Mouse (Mus musculus) large intestine, adult 2 months (tissue): ENCODE measurements around the gene Cdc37l1. TPM values are rescaled to one million over a fixed set of nuclear protein-coding genes. Genes with fewer than 3 reads are reported as not detected.

ENCODE experiments used
- DNase-seq: peaks from one replicate; pipeline ENCODE4 v3.0.0-alpha.2; 2012; ENCODE audit warnings: low read depth, low spot score
- WGBS: fragments of 180-500 bp; shearing (Covaris S2); methylation state at CpG from one replicate; pipeline ENCODE4 v1.1.7; 2018; 5-methylcytosine and 5-hydroxymethylcytosine counted together
- polyA plus RNA-seq: library from polyadenylated mRNA; depleted of rRNA; stranded (reverse); fragments of >200 nt; gene quantifications from 2 replicates; pipeline ENCODE4 v1.2.3, GENCODE M21; 2012; rRNA removed

Gene Cdc37l1
- polyA plus RNA-seq, result 5.3 and 7.6 TPM in 2 replicates

DNA sequence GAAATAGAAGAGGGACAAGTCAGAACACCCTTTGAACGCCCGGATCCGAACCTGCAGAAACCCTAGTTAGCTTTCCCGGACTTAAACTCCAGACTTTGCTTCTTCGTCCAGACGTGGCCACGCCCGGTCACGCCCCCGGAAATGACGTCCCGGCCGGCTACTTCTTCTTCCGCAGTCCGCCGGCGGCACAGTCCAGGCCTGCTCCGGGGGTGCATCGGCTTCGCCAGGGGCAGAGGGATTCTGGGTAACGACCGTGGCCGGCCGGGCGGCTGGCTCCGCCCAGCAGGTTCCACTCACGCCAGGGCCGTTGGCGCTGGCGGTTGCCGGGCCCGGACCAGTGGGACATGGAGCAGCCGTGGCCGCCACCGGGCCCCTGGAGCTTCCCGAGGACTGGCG, at the start of gene Cdc37l1:
Gene Cdc37l1 (plus strand): TSS at position 159 of the 396 bp plus-strand sequence.
- under 1% methylated on average over 37 of the region's 37 CpGs for WGBS
- peak; percentile 91 for DNase-seq

DNA sequence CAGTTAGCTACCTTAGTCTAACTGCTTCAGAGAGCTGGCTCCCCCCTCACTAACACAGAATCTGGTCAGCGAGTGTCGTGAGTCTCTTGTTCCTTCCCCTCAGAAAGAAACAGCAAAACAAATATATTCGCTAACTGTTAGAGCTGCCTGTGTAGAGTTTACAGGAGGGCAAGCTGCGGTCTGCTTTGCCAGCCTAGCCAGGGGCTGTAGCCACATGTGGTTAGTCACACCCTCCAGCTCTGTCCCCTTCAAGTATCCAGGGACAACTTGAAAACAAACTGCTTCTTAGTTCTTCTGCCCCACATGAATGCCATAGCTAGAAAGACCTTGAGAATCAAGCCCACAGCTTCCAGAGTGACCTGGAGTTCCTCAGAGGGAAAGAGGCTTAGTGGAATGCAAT, 48.9 kb upstream of the Cdc37l1 start:
- 51% methylated on average over 4 of the region's 4 CpGs for WGBS
- DNase-seq, result no peak

DNA sequence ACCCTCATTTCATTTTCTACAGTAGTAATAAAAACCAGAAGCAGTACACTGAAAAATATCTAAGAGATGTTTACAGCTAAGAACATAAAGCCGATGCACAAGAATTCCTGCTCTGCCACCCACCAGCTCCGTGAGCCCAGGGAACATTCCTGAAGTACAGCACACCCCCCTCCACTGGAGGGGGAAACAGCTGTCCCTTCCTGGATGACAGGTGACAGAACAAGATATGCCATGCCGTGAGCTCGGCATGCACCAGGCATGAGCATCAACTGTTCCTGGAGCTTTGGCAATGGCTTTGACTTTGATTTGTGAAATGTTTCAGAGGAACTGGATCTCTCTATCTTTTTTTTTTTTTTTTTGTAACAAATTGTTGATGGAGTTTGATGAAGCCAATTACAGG, 43.4 kb upstream of the Cdc37l1 start:
- no peak for DNase-seq
- 37% methylated on average over 4 of the region's 4 CpGs for WGBS

DNA sequence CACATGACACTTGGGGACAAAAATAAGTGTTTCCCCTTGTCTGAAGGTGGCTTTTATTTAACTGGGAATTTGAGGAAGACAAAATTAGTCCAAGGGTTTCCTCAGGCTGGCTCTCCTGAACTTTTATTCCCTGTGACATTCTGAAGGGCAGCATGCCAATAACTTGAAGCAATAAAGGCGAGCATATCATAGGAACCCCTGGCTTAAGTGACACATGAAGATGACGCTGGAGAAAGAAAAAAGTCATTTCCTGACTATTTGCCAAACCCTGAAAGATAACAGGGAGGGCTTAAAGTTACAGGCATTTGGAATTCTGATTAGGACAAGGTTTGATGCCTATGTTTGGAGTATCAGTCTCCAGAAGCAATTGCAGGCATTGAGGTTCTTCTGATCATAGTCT, 42.8 kb upstream of the Cdc37l1 start:
- no peak for DNase-seq
- 8% methylated on average over 2 of the region's 2 CpGs for WGBS

DNA sequence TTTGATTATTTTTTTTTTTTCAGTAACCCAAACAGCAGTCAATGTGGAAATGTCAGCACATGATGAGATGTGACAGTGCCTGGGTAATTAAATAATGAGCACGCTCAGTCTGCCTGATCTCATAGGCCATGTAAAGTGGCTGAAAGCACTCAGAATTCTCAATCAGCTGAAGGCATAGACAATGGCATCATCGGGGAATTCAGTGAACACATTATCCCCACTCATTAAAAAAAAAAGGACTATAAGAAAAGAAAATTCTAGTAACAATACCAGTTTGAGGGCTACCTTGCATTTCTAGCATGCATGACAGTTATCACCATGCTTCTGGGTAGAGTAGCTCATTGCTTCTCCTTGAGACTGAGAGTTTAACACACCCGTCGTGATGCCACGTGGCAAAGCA, 38.9 kb upstream of the Cdc37l1 start:
- DNase-seq, result no peak
- WGBS, result 88% methylated on average over 5 of the region's 5 CpGs

DNA sequence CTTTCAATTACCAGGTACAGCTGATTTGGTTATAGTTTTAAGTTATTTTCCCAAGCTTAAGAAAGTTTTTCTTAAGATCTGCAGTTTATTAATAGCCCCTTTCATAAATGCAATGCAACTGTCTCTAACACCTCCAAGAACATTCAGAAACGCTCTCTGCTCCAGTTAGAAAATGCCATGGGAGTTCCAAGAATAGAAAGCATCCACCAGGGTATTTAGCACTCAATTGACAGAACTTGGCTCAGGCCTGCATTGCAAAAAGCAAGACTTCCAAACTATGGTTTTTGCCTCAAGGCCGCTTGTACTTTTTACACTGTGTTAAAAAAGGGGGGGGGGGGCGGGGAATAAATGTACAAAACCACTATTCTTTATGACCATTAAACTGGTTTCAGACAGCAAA, 27.0 kb upstream of the Cdc37l1 start:
- WGBS, result 75% methylated on average over 3 of the region's 3 CpGs

DNA sequence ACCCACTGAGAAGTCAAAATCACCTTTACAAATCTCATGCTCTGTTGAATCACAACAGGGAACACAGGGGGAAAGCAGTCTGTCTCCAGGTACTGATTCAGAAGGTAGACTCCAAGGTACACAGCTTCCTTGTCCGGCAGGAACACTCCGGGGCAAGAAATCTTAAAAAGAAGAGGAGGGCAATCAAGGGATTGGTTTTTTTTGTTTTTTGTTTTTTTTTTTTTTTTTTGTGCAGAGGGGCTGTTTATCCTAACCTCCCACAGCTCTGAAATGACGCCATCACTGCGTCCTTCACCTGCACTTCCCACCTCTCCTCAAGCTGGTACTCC, 26.7 kb upstream of the Cdc37l1 start:
- 4% methylated on average over 4 of the region's 4 CpGs for WGBS
- DNase-seq, result no peak

More for the DNA sequence above, 27.0 kb upstream of the Cdc37l1 start:
- DNase-seq, result no peak

DNA sequence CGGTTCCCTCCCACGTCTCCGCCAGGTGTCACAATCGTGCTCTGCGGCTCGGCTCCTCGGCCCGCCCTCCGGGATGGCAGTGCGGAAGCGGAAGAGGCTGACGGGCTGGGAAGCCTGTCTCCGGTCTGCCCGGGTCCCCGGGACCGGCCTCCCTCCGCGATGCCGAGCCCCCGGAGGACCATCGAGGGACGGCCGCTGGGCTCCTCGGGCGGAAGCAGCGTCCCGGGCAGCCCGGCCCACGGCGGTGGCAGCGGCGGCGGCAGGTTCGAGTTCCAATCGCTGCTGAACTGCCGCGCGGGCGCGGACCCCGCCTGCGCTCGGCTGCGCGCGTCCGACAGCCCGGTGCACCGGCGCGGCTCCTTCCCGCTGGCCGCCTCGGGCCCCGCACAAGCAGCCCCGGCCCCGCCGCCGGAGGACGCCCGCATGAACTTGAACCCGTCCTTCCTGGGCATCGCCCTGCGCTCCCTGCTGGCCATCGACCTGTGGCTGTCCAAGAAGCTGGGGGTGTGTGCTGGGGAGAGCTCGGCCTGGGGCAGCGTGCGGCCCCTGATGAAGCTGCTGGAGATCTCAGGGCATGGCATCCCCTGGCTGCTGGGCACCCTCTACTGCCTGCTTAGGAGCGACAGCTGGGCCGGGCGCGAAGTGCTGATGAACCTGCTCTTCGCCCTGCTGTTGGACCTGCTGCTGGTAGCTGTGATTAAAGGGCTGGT, 26.2 kb upstream of the Cdc37l1 start, which contains the start of gene Plpp6:
Gene Plpp6 (plus strand): TSS at position 112 of the 710 bp plus-strand sequence.
- WGBS, result under 1% methylated on average over 73 of the region's 73 CpGs
- peak; percentile 58 for DNase-seq

DNA sequence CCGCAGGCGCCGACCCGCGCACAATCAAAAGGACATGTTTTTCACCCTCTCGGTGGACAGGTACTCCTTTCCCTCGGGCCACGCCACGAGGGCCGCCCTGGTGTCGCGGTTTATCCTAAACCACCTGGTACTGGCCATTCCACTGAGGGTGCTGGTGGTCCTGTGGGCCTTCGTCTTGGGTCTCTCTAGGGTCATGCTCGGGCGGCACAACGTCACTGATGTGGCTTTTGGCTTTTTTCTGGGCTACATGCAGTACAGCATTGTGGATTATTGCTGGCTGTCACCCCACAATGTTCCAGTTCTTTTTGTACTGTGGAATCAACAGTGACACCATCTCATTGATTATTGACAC, 25.6 kb upstream of the Cdc37l1 start:
- no peak for DNase-seq
- WGBS, result 4% methylated on average over 16 of the region's 16 CpGs

DNA sequence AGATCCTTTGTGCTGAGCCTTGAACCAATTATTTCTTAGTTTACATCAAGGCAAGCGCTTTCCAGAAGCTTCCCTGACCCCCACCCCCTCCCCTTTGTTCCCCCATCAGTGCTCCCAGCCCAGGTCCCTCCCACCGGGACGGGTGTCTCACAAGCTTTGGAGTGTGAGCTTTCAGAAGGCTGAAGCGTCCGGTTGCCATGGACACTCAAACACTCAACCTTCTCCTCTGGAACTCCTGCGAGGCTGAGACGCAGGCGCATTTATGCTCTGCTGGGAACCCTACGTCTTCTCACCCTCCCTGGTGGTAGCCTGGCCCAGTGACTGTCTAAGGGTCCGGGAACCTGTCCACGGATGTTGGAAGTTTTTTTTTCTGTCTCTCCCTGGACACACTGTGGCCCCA, 22.5 kb upstream of the Cdc37l1 start, which contains the start of gene 4430402I18Rik:
Gene 4430402I18Rik (minus strand): TSS at position 149 of the 400 bp plus-strand sequence.
- whole genome bisulfite sequencing, result 65% methylated on average over 11 of the region's 11 CpGs
- no peak for DNase-seq

DNA sequence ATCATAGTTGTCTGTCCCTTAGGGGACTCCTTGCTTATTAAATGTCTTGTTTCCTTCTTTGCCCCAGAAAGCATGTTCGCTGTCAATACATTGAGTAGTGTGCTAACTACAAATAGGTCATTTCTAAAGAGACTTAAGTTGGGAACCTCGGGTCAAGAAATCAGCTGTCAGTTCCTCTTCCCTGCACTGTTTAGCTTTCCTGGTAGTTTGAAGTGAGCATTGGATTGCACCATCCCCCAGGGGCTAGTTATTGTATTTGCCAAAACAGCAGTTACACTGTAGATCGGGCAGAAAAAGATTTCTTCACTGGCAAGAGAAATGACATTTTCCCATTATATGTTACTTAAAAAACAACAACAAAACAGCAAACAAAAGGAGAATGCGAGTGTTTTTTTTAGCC, 22.0 kb upstream of the Cdc37l1 start:
- WGBS, result 76% methylated on average over 4 of the region's 4 CpGs
- no peak for DNase-seq

DNA sequence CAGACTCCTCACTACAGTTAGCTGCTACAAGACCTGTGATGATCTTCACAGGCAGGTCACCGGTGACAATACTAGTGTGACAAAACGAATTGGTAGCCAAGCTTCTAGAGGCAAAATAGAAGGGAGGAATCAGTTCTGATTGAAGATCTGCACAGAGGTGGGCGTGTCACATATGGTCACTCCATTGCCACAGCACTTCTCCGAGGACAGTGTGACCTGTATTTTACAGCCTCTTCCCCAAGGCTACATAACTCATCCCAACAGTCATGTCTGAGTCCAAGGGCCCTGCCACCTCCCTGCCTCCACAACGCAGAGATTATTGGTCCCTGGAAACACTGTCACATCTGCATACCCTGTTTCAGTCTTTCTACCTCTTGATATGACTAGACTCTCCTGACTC, 20.9 kb upstream of the Cdc37l1 start:
- 84% methylated on average over 5 of the region's 5 CpGs for WGBS
- DNase-seq, result no peak

DNA sequence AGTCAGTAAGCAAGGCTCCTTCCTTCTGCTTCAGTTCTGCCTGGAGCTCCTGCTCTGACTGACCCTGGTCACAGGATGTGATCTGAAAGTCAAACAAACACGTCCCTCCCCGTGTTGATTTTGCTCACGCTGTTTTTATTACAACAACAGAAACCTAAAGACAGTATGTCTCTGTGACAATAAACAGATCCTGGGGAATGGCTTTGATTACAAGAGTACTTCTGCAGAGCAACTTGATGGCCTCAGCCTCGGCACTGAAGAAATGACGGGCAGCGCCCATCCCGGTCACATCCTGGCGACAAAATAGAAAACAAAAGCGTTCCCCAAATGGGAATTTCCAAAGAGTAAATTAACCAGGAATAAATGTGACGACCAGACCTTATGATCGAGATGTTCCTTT, 19.9 kb upstream of the Cdc37l1 start:
- no peak for DNase-seq
- WGBS, result 55% methylated on average over 11 of the region's 11 CpGs

DNA sequence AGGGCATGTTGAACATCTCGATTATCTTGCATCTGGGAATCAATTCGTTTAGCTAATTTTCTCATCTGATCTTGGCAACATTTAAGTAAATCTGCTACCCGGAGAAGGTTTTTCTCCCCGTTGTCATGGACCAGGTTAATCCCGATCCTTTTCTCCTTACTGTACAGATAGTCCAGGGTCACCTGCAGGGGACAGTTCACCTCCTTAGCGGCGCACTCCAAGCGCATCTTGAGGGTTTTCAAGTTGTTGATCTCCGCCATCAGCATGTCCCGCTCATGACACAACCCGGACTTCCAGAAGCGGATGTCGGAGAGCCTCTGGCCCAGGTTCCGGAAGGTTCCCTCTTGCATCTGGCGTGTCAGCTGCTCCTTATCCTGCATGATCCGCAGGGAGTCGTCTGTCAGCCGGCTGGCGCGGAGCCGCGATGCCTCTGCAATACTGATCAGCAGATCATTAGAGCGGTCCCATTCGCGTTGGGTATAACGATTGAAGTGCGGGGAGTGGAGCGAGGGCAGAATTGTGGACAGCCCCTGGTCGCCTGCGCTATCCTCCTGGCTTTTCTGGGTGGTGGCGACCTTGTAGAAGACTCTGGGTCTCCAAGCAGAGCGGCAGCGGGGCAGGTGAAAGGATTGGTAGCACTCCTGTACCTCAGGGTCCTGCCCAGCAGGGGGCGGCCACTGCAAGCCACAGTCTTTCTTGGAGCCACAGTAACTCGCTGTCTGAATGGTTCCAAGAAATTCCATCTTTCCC, 15.1 kb upstream of the Cdc37l1 start:
- DNase-seq, result peak; percentile 35
- WGBS, result 19% methylated on average over 35 of the region's 35 CpGs

DNA sequence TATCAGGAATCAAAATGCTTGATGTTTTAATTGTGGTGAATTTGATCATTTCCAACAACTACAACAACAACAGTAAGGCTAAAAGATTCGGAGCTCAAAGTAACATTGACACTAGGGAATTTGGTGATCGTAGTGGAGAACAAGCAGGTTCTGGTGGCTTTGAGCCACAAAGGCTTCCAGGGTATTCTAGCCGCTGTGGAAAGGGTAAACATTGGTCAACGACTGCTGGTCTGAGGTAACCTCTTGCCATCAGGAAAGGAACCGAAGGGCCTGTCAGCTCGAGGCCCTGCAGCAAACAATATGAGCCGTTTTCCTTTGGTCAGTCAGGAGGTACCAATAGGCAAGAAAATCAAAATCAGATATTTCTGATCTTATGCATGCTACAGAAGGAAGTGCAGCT, 7.5 kb upstream of the Cdc37l1 start:
- 51% methylated on average over 7 of the region's 7 CpGs for WGBS

DNA sequence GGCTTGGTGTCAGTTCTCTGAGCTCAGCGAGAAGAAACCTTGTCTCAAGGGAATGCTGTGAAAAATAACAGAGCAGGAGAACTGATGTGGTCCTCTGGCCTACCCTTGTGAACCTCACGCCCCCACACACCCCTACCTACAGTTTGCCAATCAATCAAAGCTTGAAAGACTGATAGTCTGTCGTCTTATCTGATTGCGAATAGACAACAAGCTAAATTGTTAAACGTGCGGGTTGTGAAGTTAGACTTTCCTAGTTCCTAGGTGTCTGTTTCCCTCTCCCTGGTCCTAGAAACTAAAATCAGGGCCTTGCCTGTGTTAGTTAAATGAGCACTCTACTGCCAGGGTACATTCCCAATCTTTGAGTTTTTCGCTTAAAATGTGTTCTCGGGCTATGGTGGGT, 637 bp upstream of the Cdc37l1 start:
- WGBS, result 66% methylated on average over 8 of the region's 8 CpGs
- DNase-seq, result no peak

More for the DNA sequence above, 7.5 kb upstream of the Cdc37l1 start:
- DNase-seq, result no peak

DNA sequence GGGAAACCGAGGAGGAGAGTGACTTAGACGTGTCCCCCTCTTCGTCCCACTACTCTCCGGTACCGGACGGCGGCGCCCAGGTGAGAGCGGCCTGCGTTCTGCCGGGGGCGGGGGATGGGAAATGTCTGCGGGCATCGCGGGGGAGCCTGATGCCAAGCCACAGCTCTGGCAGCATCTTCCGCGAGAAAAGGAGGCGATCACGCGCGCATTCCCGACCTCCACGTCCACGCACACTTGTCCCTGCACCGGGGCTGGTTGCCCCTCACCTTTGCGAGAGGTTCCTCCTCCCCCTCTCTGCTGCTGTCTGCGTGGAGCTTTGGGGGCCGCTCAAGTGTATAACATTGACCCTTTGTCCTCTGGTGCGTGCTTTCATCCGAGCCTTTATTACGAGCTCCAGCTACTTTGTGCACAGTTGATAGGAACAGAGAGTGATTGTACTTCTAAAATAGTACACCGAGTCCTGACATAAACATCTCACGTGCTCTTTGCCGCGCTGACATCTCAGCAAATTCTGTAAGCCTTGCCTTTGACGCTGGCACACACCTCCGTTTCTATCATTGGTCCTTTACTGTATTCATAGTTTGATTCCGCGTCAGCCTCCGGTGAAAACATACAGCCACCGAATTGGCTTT, 554 bp downstream of the Cdc37l1 start:
- under 1% methylated on average over 41 of the region's 41 CpGs for WGBS
- peak; percentile 19 for DNase-seq

DNA sequence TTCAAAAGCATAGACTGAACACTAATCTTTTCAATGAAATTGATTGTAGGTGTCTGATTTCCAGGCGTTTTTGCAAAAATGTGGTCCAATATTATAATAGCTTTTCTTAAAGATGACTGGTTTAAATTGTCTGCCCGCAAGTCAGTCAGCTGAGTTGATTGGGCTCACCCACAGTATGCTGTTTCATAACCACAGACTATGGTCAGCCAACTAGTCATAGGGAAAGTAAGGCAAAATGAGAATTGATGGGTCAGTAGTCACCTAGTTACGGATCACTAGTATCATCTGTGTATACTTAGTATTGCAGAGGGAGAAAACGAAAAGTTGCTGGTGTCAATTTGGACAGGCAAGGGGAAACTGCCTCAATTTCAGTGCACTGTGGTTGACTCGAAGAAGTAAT, 1.2 kb downstream of the Cdc37l1 start:
- WGBS, result 57% methylated on average over 5 of the region's 5 CpGs
- DNase-seq, result no peak

DNA sequence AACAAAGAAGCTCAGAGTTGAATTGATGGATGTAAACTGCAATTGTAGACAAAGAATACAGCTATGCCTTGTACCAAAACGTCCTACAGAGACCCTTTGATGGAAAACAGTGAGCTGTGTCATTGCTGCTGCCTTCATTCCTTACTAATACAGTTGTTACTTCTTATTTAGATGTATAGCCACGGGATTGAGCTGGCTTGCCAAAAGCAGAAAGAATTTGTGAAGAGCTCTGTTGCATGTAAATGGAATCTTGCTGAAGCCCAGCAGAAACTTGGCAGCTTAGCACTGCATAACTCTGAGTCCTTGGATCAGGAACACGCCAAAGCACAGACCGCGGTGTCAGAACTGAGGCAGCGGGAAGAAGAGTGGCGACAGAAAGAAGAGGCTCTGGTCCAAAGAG, 4.7 kb downstream of the Cdc37l1 start:
- no peak for DNase-seq

DNA sequence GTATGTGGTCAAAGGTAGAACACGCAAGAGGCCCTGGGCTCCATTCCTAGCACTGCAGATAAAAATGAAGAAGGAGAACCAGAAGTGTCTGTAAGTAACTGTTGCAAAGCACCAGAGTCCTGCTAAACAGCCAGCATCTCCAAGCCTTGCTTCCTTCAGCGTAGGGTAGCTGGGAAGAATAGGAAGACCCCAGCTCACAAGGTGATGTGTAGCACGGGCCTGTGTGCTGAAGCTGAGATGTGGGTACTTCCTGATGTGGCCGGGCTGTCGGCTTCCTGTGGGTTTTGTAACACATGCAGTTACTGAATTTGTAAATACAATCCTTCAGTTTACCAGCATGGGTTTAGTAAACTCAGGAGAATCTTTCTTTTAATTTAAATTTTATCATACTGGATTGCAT, 5.2 kb downstream of the Cdc37l1 start:
- WGBS, result 83% methylated on average over 5 of the region's 5 CpGs
- DNase-seq, result no peak

More for the DNA sequence above, 4.7 kb downstream of the Cdc37l1 start:
- 68% methylated on average over 7 of the region's 7 CpGs for WGBS
